Mouse (Mus musculus): ENCODE measurements around the gene Dgcr6. TPM values are rescaled to one million over a fixed set of nuclear protein-coding genes. Genes with fewer than 3 reads are reported as not detected.
A peak's percentile ranks its signal among the peaks of the same experiment; 100 is the strongest.

Dgcr6 gene
- polyA plus RNA-seq, 1 experiment from 2014 or later, result 103 TPM

GRCm38 (mm10) chr16:18066060-18067009 lies 13.7 kb downstream of the Dgcr6 start:
- no peaks in the 10 kb centered on the region for H3K9me3 ChIP-seq (ENCODE audit: low read length)
- H3K9ac ChIP-seq (replicated peaks; ENCODE audit: low read length), result peak overlapping the region; percentile 94
- peak; percentile 99 for ATAC-seq (ENCODE audit: low FRiP score, low TSS enrichment)
- peaks cover 5% of the 10 kb centered on the region for H3K4me1 ChIP-seq (ENCODE audit: insufficient read depth, low read length)
- under 1% methylated on average over 62 of the region's 81 CpGs for WGBS
- H3K4me3 ChIP-seq (ENCODE audit: low read length), result peak overlapping the region; percentile 93
- no peaks in the 10 kb centered on the region for H3K27me3 ChIP-seq (ENCODE audit: insufficient read depth, low read length)
- H3K4me2 ChIP-seq (replicated peaks; ENCODE audit: low read depth, low read length), result peak overlapping the region; percentile 84
- H3K27ac ChIP-seq (ENCODE audit: low read length), result peak overlapping the region; percentile 95
- H3K36me3 ChIP-seq (ENCODE audit: insufficient read depth, low read length), result 0 out of 2 replicates have a peak, but pooled peaks cover 9% of the 10 kb centered on the region

DNA sequence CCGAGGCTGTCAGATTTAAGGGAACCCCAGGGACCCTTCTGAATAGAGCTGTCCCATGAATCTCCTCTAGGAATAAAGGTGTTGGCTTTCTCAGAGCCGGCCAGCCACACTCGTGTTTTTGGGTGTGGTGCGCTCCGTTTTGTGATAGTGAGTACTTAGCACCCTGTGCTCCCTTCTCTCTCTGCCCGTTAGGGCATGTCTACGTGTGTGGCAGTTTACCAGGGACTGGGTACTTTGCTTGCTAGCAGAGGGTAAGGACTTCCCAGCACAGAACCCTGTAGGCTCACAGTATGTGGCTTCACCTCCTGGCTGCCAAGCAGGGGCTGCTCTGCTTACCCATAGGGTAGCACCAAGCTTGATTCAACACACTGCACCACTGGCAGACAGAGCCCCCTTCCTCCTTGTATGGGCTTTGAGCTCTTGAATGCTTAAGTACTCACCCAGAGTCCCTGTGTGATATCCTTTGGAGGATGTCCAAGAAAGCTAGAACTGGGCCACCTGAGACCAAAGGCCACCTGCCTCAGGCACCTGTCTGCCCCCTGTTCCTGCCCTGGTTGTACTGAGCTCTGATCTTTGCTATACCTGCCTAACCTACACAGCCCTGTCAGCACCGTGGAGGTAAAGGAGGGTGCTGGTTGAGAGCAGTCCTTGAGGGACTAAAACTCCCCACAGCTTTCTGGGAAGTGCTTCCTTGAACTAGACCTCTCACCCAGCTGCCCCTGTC lies 16.2 kb downstream of the Dgcr6 start:
- no peak for ATAC-seq (ENCODE audit: low FRiP score, low TSS enrichment)

GRCm38 (mm10) chr16:18070798-18071197 lies 18.1 kb downstream of the Dgcr6 start:
- ATAC-seq (ENCODE audit: low FRiP score, low TSS enrichment), result no peak
- Histone ChIP-seq H3K4me1 (ENCODE audit: insufficient read depth, low read length) (peaks cover 5% of the 10 kb centered on the region), H3K27me3 (ENCODE audit: insufficient read depth, low read length) (no peaks in the 10 kb centered on the region), H3K4me3 (ENCODE audit: low read length) (no peak overlapping the region), H3K9me3 (ENCODE audit: low read length) (no peaks in the 10 kb centered on the region), H3K36me3 (ENCODE audit: insufficient read depth, low read length) (peaks cover 16% of the 10 kb centered on the region; the same call in 1 of the 2 replicates), H3K27ac (ENCODE audit: low read length) (no peak overlapping the region), H3K9ac (replicated peaks; ENCODE audit: low read length) (no peak overlapping the region), H3K4me2 (replicated peaks; ENCODE audit: low read depth, low read length) (no peak overlapping the region)
- 89% methylated on average over 5 of the region's 5 CpGs for WGBS

More for the DNA sequence above, 16.2 kb downstream of the Dgcr6 start:
- WGBS, result 80% methylated on average over 8 of the region's 8 CpGs
- Histone ChIP-seq H3K9me3 (ENCODE audit: low read length) (no peaks in the 10 kb centered on the region), H3K4me2 (replicated peaks; ENCODE audit: low read depth, low read length) (no peak overlapping the region), H3K4me3 (ENCODE audit: low read length) (no peak overlapping the region), H3K27ac (ENCODE audit: low read length) (no peak overlapping the region), H3K27me3 (ENCODE audit: insufficient read depth, low read length) (no peaks in the 10 kb centered on the region), H3K4me1 (ENCODE audit: insufficient read depth, low read length) (peaks cover 5% of the 10 kb centered on the region), H3K9ac (replicated peaks; ENCODE audit: low read length) (no peak overlapping the region), H3K36me3 (ENCODE audit: insufficient read depth, low read length) (peaks cover 16% of the 10 kb centered on the region; the same call in 1 of the 2 replicates)

- no peak overlapping the region for H3K27ac ChIP-seq (ENCODE audit: low read length)
- no peak for ATAC-seq (ENCODE audit: low FRiP score, low TSS enrichment)
- no peaks in the 10 kb centered on the region for H3K27me3 ChIP-seq (ENCODE audit: insufficient read depth, low read length)
- H3K36me3 ChIP-seq (ENCODE audit: insufficient read depth, low read length), result peaks cover 16% of the 10 kb centered on the region; the same call in 1 of the 2 replicates
- H3K4me3 ChIP-seq (ENCODE audit: low read length), result no peak overlapping the region
- H3K9me3 ChIP-seq (ENCODE audit: low read length), result no peaks in the 10 kb centered on the region
- no peak overlapping the region for H3K9ac ChIP-seq (replicated peaks; ENCODE audit: low read length)
- no peak overlapping the region for H3K4me2 ChIP-seq (replicated peaks; ENCODE audit: low read depth, low read length)
- WGBS, result 95% methylated on average over 13 of the region's 13 CpGs
- peaks cover 2% of the 10 kb centered on the region for H3K4me1 ChIP-seq (ENCODE audit: insufficient read depth, low read length)
Measured at GRCm38 (mm10) chr16:18072089-18072488, 19.4 kb downstream of the Dgcr6 start.

DNA sequence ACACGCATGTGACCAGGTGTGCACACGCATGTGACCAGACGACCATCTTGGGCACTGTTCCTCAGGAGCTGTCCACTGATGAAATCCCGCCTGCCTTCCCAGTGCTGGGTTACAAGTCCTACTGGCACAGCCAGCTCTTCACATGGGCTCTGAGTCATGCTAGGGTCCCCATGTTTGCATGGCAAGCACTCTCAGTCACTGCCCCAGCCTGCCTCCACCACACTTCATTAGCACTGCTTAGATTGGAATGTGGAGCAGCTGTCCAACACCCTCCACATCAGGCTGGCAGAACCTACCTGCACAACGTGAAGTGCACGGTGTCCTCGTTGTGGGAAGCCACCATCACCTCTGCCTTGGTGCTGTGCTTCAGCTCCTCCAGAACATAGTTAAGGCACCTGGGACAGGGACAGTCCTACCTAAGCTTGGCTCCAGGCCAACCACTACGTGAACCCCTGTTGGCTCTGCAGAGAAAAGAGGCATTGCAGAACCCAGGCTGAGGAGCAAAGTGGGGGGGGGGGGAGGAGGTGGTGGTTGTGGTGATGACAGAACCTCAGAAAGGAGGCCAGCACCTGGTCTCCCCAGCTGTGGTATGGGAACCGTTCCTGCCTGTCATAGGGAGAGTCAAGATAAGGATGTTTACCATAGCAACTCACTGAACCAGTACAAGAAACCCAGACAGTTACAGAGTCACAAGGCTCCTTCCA lies 20.8 kb downstream of the Dgcr6 start:
- no peaks in the 10 kb centered on the region; the same call in 1 of the 2 replicates for H3K4me1 ChIP-seq (ENCODE audit: insufficient read depth, low read length)
- no peak overlapping the region for H3K4me2 ChIP-seq (replicated peaks; ENCODE audit: low read depth, low read length)
- no peak overlapping the region for H3K9ac ChIP-seq (replicated peaks; ENCODE audit: low read length)
- no peak overlapping the region for H3K27ac ChIP-seq (ENCODE audit: low read length)
- no peak for ATAC-seq (ENCODE audit: low FRiP score, low TSS enrichment)
- 76% methylated on average over 9 of the region's 9 CpGs for WGBS
- H3K4me3 ChIP-seq (ENCODE audit: low read length), result no peak overlapping the region
- no peaks in the 10 kb centered on the region for H3K9me3 ChIP-seq (ENCODE audit: low read length)
- peaks cover 16% of the 10 kb centered on the region; the same call in 1 of the 2 replicates for H3K36me3 ChIP-seq (ENCODE audit: insufficient read depth, low read length)
- no peaks in the 10 kb centered on the region for H3K27me3 ChIP-seq (ENCODE audit: insufficient read depth, low read length)

DNA sequence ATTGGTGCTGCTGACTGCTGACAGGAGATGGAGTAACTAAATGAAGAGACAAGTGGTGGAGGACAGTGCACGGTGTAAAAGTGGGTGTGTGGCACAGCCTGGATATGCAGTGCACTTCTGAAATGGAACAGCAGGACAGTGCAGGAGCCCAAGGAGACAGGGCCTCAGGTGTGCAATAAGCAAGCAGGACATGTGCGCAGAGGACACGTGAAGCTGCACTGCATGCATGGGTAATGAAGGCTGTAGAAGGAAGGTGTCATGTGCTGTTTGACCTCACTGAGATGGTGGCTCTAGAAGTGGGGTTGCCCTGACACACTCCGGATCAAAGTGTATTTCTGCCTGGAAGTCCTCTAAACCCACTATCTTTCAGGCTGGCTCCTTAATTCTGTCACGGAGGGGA lies 22.0 kb downstream of the Dgcr6 start:
- Histone ChIP-seq H3K9me3 (ENCODE audit: low read length) (no peaks in the 10 kb centered on the region), H3K27me3 (ENCODE audit: insufficient read depth, low read length) (no peaks in the 10 kb centered on the region), H3K27ac (ENCODE audit: low read length) (peak overlapping the region; percentile 41; the same call in 1 of the 2 replicates), H3K36me3 (ENCODE audit: insufficient read depth, low read length) (peaks cover 15% of the 10 kb centered on the region; the same call in 1 of the 2 replicates), H3K4me1 (ENCODE audit: insufficient read depth, low read length) (no peaks in the 10 kb centered on the region; the same call in 1 of the 2 replicates), H3K9ac (replicated peaks; ENCODE audit: low read length) (no peak overlapping the region), H3K4me2 (replicated peaks; ENCODE audit: low read depth, low read length) (no peak overlapping the region), H3K4me3 (ENCODE audit: low read length) (no peak overlapping the region)
- ATAC-seq (ENCODE audit: low FRiP score, low TSS enrichment), result no peak
- WGBS, result 69% methylated on average over 5 of the region's 5 CpGs

- no peak overlapping the region for H3K4me3 ChIP-seq (ENCODE audit: low read length)
- H3K27me3 ChIP-seq (ENCODE audit: insufficient read depth, low read length), result no peaks in the 10 kb centered on the region
- WGBS, result 46% methylated on average over 3 of the region's 3 CpGs
- peak overlapping the region; percentile 41; the same call in 1 of the 2 replicates for H3K27ac ChIP-seq (ENCODE audit: low read length)
- no peak overlapping the region for H3K4me2 ChIP-seq (replicated peaks; ENCODE audit: low read depth, low read length)
- H3K9me3 ChIP-seq (ENCODE audit: low read length), result no peaks in the 10 kb centered on the region
- ATAC-seq (ENCODE audit: low FRiP score, low TSS enrichment), result no peak
- H3K36me3 ChIP-seq (ENCODE audit: insufficient read depth, low read length), result peaks cover 9% of the 10 kb centered on the region
- no peaks in the 10 kb centered on the region; the same call in 1 of the 2 replicates for H3K4me1 ChIP-seq (ENCODE audit: insufficient read depth, low read length)
- no peak overlapping the region for H3K9ac ChIP-seq (replicated peaks; ENCODE audit: low read length)
Measured at GRCm38 (mm10) chr16:18075201-18075600, 22.5 kb downstream of the Dgcr6 start.

- no peak for ATAC-seq (ENCODE audit: low FRiP score, low TSS enrichment)
- H3K4me1 ChIP-seq (ENCODE audit: insufficient read depth, low read length), result no peaks in the 10 kb centered on the region; the same call in 1 of the 2 replicates
- no peak overlapping the region for H3K4me2 ChIP-seq (replicated peaks; ENCODE audit: low read depth, low read length)
- no peaks in the 10 kb centered on the region for H3K27me3 ChIP-seq (ENCODE audit: insufficient read depth, low read length)
- no peak overlapping the region for H3K4me3 ChIP-seq (ENCODE audit: low read length)
- H3K36me3 ChIP-seq (ENCODE audit: insufficient read depth, low read length), result peaks cover 4% of the 10 kb centered on the region; the same call in 1 of the 2 replicates
- no peak overlapping the region for H3K9ac ChIP-seq (replicated peaks; ENCODE audit: low read length)
- WGBS, result 84% methylated on average over 5 of the region's 5 CpGs
- H3K9me3 ChIP-seq (ENCODE audit: low read length), result no peaks in the 10 kb centered on the region
- H3K27ac ChIP-seq (ENCODE audit: low read length), result no peak overlapping the region
Measured at GRCm38 (mm10) chr16:18078314-18079015, 25.8 kb downstream of the Dgcr6 start.

DNA sequence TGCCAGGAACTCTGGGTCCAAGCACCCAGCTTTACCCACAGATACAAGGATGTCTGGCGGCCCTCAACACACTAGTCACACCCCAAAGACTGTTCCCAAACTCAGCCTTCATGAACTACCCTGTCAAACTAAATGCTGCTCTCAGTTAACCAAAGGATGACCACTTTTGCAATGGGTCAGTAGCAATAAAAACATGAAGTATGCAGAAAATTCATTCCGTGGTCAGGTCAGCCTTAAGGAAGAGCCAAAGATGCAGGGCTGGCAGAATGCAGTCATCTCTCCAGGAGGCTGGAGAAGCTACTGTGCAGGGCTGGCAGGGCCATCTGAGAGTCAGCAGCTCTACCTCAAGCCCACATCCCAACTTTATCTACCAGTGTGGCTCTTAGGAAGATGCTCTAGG lies 26.6 kb downstream of the Dgcr6 start:
- no peaks in the 10 kb centered on the region for H3K27me3 ChIP-seq (ENCODE audit: insufficient read depth, low read length)
- no peak overlapping the region for H3K4me2 ChIP-seq (replicated peaks; ENCODE audit: low read depth, low read length)
- no peak overlapping the region for H3K9ac ChIP-seq (replicated peaks; ENCODE audit: low read length)
- H3K36me3 ChIP-seq (ENCODE audit: insufficient read depth, low read length), result peaks cover 4% of the 10 kb centered on the region; the same call in 1 of the 2 replicates
- 89% methylated on average over 2 of the region's 2 CpGs for WGBS
- no peak for ATAC-seq (ENCODE audit: low FRiP score, low TSS enrichment)
- no peak overlapping the region for H3K4me3 ChIP-seq (ENCODE audit: low read length)
- H3K4me1 ChIP-seq (ENCODE audit: insufficient read depth, low read length), result no peaks in the 10 kb centered on the region
- H3K9me3 ChIP-seq (ENCODE audit: low read length), result no peaks in the 10 kb centered on the region
- no peak overlapping the region for H3K27ac ChIP-seq (ENCODE audit: low read length)

All from kidney, embryonic 16.5 days (tissue).